In genomic region chr1:180641137-180641517, GRCm38 (mm10) we compare ENCODE assay signal across 8 mouse cellular contexts. TPM values are rescaled to one million over a fixed set of nuclear protein-coding genes. Genes with fewer than 3 reads are reported as not detected.
DNase-seq lines count a peak whose midpoint lies in the region; ATAC-seq lines count a peak whose summit lies in the region.

Gene Lin9 (plus strand): TSS chr1:180641150.

- H3K27me3 ChIP-seq in hindbrain, embryonic 16.5 days (replicated peaks; ENCODE audit: control insufficient read depth, insufficient read depth, low read length): no peaks in the 10 kb centered on the region

- H3K4me1 ChIP-seq in hindbrain, embryonic 16.5 days (ENCODE audit: control insufficient read depth, insufficient read depth, low read depth, low read length): peaks cover 16% of the 10 kb centered on the region

- peaks cover 46% of the 10 kb centered on the region for H3K79me2 ChIP-seq in macrophage (ENCODE audit: inconsistent target)

- peak within 1 kb of the TSS; percentile 96 for H3K4me3 ChIP-seq in hindbrain, embryonic 16.5 days (ENCODE audit: low read length)
- peak within 1 kb of the TSS; percentile 72 for H3K4me3 ChIP-seq in macrophage (ENCODE audit: inconsistent target)

- peak within 1 kb of the TSS; percentile 93 for H3K4me2 ChIP-seq in hindbrain, embryonic 16.5 days (ENCODE audit: low read length)

- H3K9ac ChIP-seq in hindbrain, embryonic 16.5 days (ENCODE audit: low read depth, low read length): peak within 1 kb of the TSS; percentile 92

- no peaks in the 10 kb centered on the region for H3K36me3 ChIP-seq in hindbrain, embryonic 16.5 days (ENCODE audit: control insufficient read depth, insufficient read depth, low read length)
- no peaks in the 10 kb centered on the region for H3K36me3 ChIP-seq in macrophage (ENCODE audit: inconsistent target)

- H3K27ac ChIP-seq in hindbrain, embryonic 16.5 days (ENCODE audit: low read depth, low read length): peak within 1 kb of the TSS; percentile 86
- H3K27ac ChIP-seq in macrophage: peak within 1 kb of the TSS; percentile 44

- no peaks in the 10 kb centered on the region for H3K9me3 ChIP-seq in hindbrain, embryonic 16.5 days (ENCODE audit: control insufficient read depth, low read length)

- peak; percentile 93 for ATAC-seq in hindbrain, embryonic 16.5 days

- peak; percentile 93 for DNase-seq in R1 (ENCODE audit: low read depth, low spot score)
- peak; percentile 94 to 96 for DNase-seq in cerebellum, postnatal 25 days
- peak; percentile 92 to 93 for DNase-seq in frontal cortex, postnatal 36 days (ENCODE audit: low spot score in 2 of 2)
- DNase-seq in left cerebral cortex, adult 18-20 months (ENCODE audit: low spot score in 2 of 2): peak; percentile 93
- DNase-seq in right cerebral cortex, adult 18-20 months: peak; percentile 91
- peak; percentile 61 for DNase-seq in urinary bladder, postnatal 10 days (ENCODE audit: low spot score)

- under 1% methylated on average over 24 of the region's 47 CpGs for WGBS in hindbrain, embryonic 16.5 days
- under 1% methylated on average over 47 of the region's 47 CpGs for WGBS in macrophage (ENCODE audit: missing documents)

RNA-seq across cellular contexts. Expression of gene Lin9, which starts in this region (rescaled TPM):
- polyA plus RNA-seq in hindbrain, embryonic 16.5 days (2015; fragmentation: Nextera tagmentation; extraction: Ambion mirVana): 7.8 and 9.1 TPM in 2 replicates
- total RNA-seq in left cerebral cortex, adult 18-20 months (2021): 1 to 10 TPM; 3.3 to 3.7 TPM
- 10 to 100 TPM; 18.8 to 58.4 (median 31.6) TPM for total RNA-seq in macrophage (2018; cell fraction: chromatin; rRNA removed)
- total RNA-seq in macrophage (2018; cell fraction: cytosol; rRNA removed): 10 to 100 TPM in 4 of 26 experiments, 1 to 10 TPM in 22; 5.3 to 10.4 (median 8.3) TPM
- total RNA-seq in macrophage (2018; cell fraction: nucleus; rRNA removed): 10 to 100 TPM in 24 of 26 experiments, 1 to 10 TPM in 2; 9.1 to 41.2 (median 20.7) TPM
- polyA plus RNA-seq in macrophage (2018): 7.8 to 13.0 TPM (median 9.6 TPM) in 3 replicates

Comparison
In these comparisons a context has a peak if more than half of its experiments do, and no peak if none do; other contexts are left out.
1. Peak in every context shown above with its lines: DNase-seq, ATAC-seq, H3K4me3 ChIP-seq and H3K27ac ChIP-seq.